Mouse (Mus musculus) embryonic facial prominence, embryonic 13.5 days (tissue): Measurements from ENCODE around the gene Cnbp. TPM values are rescaled to one million over a fixed set of nuclear protein-coding genes. Genes with fewer than 3 reads are reported as not detected.

ENCODE experiments used
- ATAC-seq: fragments of 200-750 bp; cut with Nextera tagmentation; 2 replicates; pipeline ENCODE4 v1.8.0; 2017; ENCODE audit warnings: low read depth; ENCODE audit not compliant: insufficient number of reproducible peaks, insufficient read depth, low FRiP score, low TSS enrichment
- H3K27ac ChIP-seq: fragments of 300-500 bp; sonication (generic); 2 replicates; pipeline ENCODE4 v1.5.1; 2015; ENCODE audit warnings: moderate library complexity, mild to moderate bottlenecking, inconsistent platforms
- H3K27me3 ChIP-seq: fragments of 300-500 bp; sonication (generic); 2 replicates; pipeline ENCODE4 v1.6.1; 2015; ENCODE audit warnings: mild to moderate bottlenecking, inconsistent platforms
- H3K36me3 ChIP-seq: fragments of 300-500 bp; sonication (generic); 2 replicates; pipeline ENCODE4 v1.6.1; 2015; ENCODE audit warnings: mild to moderate bottlenecking, inconsistent platforms
- H3K4me1 ChIP-seq: fragments of 300-500 bp; sonication (generic); 2 replicates; pipeline ENCODE4 v1.6.1; 2015; ENCODE audit warnings: inconsistent platforms
- H3K4me2 ChIP-seq: fragments of 300-500 bp; sonication (generic); 2 replicates; pipeline ENCODE4 v1.6.1; 2015; ENCODE audit warnings: moderate library complexity, mild to moderate bottlenecking, inconsistent platforms
- H3K4me3 ChIP-seq: fragments of 300-500 bp; sonication (generic); 2 replicates; pipeline ENCODE4 v1.5.1; 2015; ENCODE audit warnings: mild to moderate bottlenecking, inconsistent platforms
- H3K9ac ChIP-seq: fragments of 300-500 bp; sonication (generic); 2 replicates; pipeline ENCODE4 v1.6.1; 2015; ENCODE audit warnings: mild to moderate bottlenecking, inconsistent platforms
- H3K9me3 ChIP-seq: fragments of 300-500 bp; sonication (generic); 2 replicates; pipeline ENCODE4 v1.6.1; 2016; ENCODE audit warnings: inconsistent platforms
- WGBS: fragments of 180-500 bp; shearing (Covaris S2); methylation state at CpG from one replicate; pipeline ENCODE4 v1.1.7; 2015; ENCODE audit warnings: mixed read lengths; 5-methylcytosine and 5-hydroxymethylcytosine counted together
- polyA plus RNA-seq: library from polyadenylated mRNA; unstranded; fragments of >200 nt; fragmentation: Nextera tagmentation; extraction: Ambion mirVana; gene quantifications from 2 replicates; pipeline ENCODE4 v1.2.1, GENCODE M21; 2015

Gene Cnbp
- polyA plus RNA-seq, 1 experiment from 2014 or later = 1,158 TPM

GRCm38 (mm10) chr6:87802462-87802861 is 48.4 kb downstream of the Cnbp start:
- no peak for ATAC-seq
- 81% methylated on average over 7 of the region's 7 CpGs for WGBS
- H3K27ac ChIP-seq = no peak overlapping the region
- H3K36me3 ChIP-seq = 0 out of 2 replicates have a peak, but pooled peaks cover 4% of the 10 kb centered on the region
- H3K4me2 ChIP-seq = no peak overlapping the region
- no peaks in the 10 kb centered on the region for H3K9me3 ChIP-seq
- H3K4me3 ChIP-seq = no peak overlapping the region
- no peak overlapping the region for H3K9ac ChIP-seq
- peaks cover 4% of the 10 kb centered on the region for H3K4me1 ChIP-seq
- no peaks in the 10 kb centered on the region for H3K27me3 ChIP-seq

- ATAC-seq = no peak
- Histone ChIP-seq H3K9ac (no peak overlapping the region), H3K9me3 (no peaks in the 10 kb centered on the region), H3K4me3 (no peak overlapping the region), H3K27ac (no peak overlapping the region), H3K4me1 (no peaks in the 10 kb centered on the region), H3K36me3 (0 out of 2 replicates have a peak, but pooled peaks cover under 1% of the 10 kb centered on the region), H3K4me2 (no peak overlapping the region), H3K27me3 (no peaks in the 10 kb centered on the region)
- 89% methylated on average over 6 of the region's 6 CpGs for WGBS
Measured at GRCm38 (mm10) chr6:87799576-87799975, 51.3 kb downstream of the Cnbp start.

GRCm38 (mm10) chr6:87797321-87797720 is 53.6 kb downstream of the Cnbp start:
- 38% methylated on average over 2 of the region's 2 CpGs for WGBS
- H3K27me3 ChIP-seq = no peaks in the 10 kb centered on the region
- no peak overlapping the region for H3K4me2 ChIP-seq
- H3K4me1 ChIP-seq = no peaks in the 10 kb centered on the region
- H3K4me3 ChIP-seq = no peak overlapping the region
- H3K27ac ChIP-seq = no peak overlapping the region
- H3K36me3 ChIP-seq = peaks cover 9% of the 10 kb centered on the region
- H3K9ac ChIP-seq = no peak overlapping the region
- H3K9me3 ChIP-seq = no peaks in the 10 kb centered on the region
- no peak for ATAC-seq

- WGBS = 87% methylated on average over 6 of the region's 6 CpGs
- Histone ChIP-seq H3K9ac (no peak overlapping the region), H3K27me3 (no peaks in the 10 kb centered on the region)
Measured at GRCm38 (mm10) chr6:87796251-87796880, 54.5 kb downstream of the Cnbp start.

GRCm38 (mm10) chr6:87795385-87796150 is 55.3 kb downstream of the Cnbp start:
- Histone ChIP-seq H3K27ac (no peak overlapping the region), H3K9me3 (no peaks in the 10 kb centered on the region), H3K27me3 (no peaks in the 10 kb centered on the region), H3K4me2 (no peak overlapping the region), H3K9ac (no peak overlapping the region), H3K4me1 (no peaks in the 10 kb centered on the region), H3K4me3 (no peak overlapping the region), H3K36me3 (peaks cover 26% of the 10 kb centered on the region)
- 75% methylated on average over 6 of the region's 6 CpGs for WGBS
- no peak for ATAC-seq

More at GRCm38 (mm10) chr6:87796251-87796880, 54.5 kb downstream of the Cnbp start:
- Histone ChIP-seq H3K4me1 (no peaks in the 10 kb centered on the region), H3K27ac (no peak overlapping the region), H3K4me3 (no peak overlapping the region), H3K9me3 (no peaks in the 10 kb centered on the region), H3K4me2 (no peak overlapping the region), H3K36me3 (peaks cover 18% of the 10 kb centered on the region)
- ATAC-seq = no peak

- no peak for ATAC-seq
- 92% methylated on average over 10 of the region's 10 CpGs for WGBS
Measured at GRCm38 (mm10) chr6:87793821-87794510, 56.9 kb downstream of the Cnbp start.

More at GRCm38 (mm10) chr6:87793821-87794510, 56.9 kb downstream of the Cnbp start:
- Histone ChIP-seq H3K36me3 (peaks cover 28% of the 10 kb centered on the region), H3K4me1 (peaks cover 8% of the 10 kb centered on the region), H3K27me3 (no peaks in the 10 kb centered on the region), H3K4me2 (no peak overlapping the region), H3K27ac (no peak overlapping the region), H3K9me3 (no peaks in the 10 kb centered on the region), H3K4me3 (no peak overlapping the region), H3K9ac (no peak overlapping the region)

Other genes with a start within 250 kb of the Cnbp start
- 14.9 and 15.2 TPM in 2 replicates for gene Aplf, start 178.9 kb downstream of the Cnbp start, polyA plus RNA-seq
- 1.5 and 2.2 TPM in 2 replicates for gene Efcc1, start 120.2 kb downstream of the Cnbp start, polyA plus RNA-seq
- 1.8 and 2.5 TPM in 2 replicates for gene Gp9, start 73.0 kb downstream of the Cnbp start, polyA plus RNA-seq
- 8.3 and 10.0 TPM in 2 replicates for gene Rab43, start 38.9 kb downstream of the Cnbp start, polyA plus RNA-seq
- 3.9 and 5.5 TPM in 2 replicates for gene Gm45140, start 15.3 kb downstream of the Cnbp start, polyA plus RNA-seq
- 51.5 and 58.6 TPM in 2 replicates for gene Isy1, start 12.3 kb downstream of the Cnbp start, polyA plus RNA-seq
- 162 and 176 TPM in 2 replicates for gene Copg1, start 36.7 kb upstream of the Cnbp start, polyA plus RNA-seq
- gene Hmces, start 62.8 kb upstream of the Cnbp start, polyA plus RNA-seq = 64.6 and 66.1 TPM in 2 replicates
- 27.3 and 33.0 TPM in 2 replicates for gene H1fx, start 130.5 kb upstream of the Cnbp start, polyA plus RNA-seq
- 185 and 195 TPM in 2 replicates for gene Rab7, start 194.2 kb upstream of the Cnbp start, polyA plus RNA-seq
- 342 and 345 TPM in 2 replicates for gene Rpn1, start 233.4 kb upstream of the Cnbp start, polyA plus RNA-seq